Mouse (Mus musculus) embryo, embryonic 10.5 days (tissue): ENCODE results near the gene Phrf1.

Experiments used
- DNase-seq: peaks from one replicate; pipeline ENCODE4 v3.0.0-alpha.2; 2015; ENCODE audit warnings: low spot score

Phrf1 gene

GRCm38 (mm10) chr7:141292583-141293388, 64.2 kb downstream of the Phrf1 start:
- peak; percentile 27 for DNase-seq

GRCm38 (mm10) chr7:141293852-141294471, 65.4 kb downstream of the Phrf1 start:
- DNase-seq = peak; percentile 63

GRCm38 (mm10) chr7:141294479-141294878, 65.9 kb downstream of the Phrf1 start:
- peak; percentile 28 for DNase-seq

DNA sequence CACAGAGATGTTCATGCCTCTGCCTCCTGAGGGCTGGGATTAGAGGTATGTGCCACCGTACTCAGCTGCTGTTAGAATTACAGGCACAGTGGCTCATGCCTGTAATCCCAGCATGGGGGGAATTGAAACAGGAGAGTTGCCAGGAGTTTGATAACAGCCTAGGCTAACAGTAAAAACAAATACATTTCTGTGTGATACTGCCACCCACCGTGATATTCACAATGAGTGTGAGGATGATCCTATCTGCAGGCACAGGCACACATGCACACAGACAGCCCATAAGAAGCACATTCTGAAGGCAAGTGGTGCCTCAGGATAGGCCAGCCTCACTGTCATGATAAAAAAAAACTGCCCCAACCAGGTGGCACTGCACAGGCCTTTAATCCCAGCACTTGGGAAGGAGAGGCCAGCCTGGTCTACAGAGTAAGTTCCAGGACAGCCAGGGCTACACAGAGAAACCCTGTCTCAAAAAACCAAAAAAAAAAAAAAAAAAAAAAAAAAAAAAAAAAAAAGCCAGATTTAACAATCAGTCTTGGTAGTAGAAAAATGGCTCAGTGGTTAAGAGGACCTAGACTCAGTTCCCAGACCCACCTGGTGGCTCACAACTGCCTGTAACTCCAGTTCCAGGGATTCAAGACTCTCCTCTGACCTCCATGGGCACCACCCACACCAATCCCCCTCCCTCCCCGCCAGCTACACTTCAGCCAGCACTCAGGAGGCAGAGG, 69.5 kb downstream of the Phrf1 start:
- no peak for DNase-seq

GRCm38 (mm10) chr7:141299175-141299574, 70.6 kb downstream of the Phrf1 start:
- DNase-seq = no peak

DNA sequence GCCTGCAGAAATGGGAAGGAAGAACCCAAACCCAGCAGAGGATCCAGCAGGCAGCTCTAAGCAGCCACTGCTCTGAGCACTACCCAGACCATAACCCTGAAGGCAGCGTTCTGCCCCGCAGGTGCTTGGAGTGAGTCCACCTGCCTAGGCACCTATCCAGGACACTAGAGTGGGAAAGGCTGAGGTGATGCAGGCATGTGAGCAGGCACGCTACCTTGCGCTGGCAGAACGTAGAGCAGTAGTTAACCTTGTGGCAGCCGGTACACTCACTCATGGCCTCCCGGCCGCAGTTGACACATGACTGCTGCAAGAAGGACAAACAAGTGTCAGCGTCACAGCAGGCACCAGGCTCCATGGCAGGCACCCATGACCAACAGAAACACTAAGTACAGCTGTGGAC, 72.8 kb downstream of the Phrf1 start:
- DNase-seq = no peak

- no peak for DNase-seq
Observed at GRCm38 (mm10) chr7:141302702-141303268, 74.2 kb downstream of the Phrf1 start.

- no peak for DNase-seq
Observed at GRCm38 (mm10) chr7:141304537-141304936, 76.0 kb downstream of the Phrf1 start.
